Mouse (Mus musculus) bone marrow macrophage, adult 2 months (primary cell): ENCODE measurements around the gene Prrg4. TPM values are rescaled to one million over a fixed set of nuclear protein-coding genes. Genes with fewer than 3 reads are reported as not detected.
"Not testable (repeated sequence)": the region's sequence is repeated elsewhere in the genome, so short reads cannot be mapped to it uniquely, and the experiment has no call there.

Experiments used
- H3K27ac ChIP-seq: 2 replicates; pipeline ENCODE4 v1.5.1; 2012; ENCODE audit warnings: low read depth, low read length; ENCODE audit not compliant: insufficient read depth
- H3K4me1 ChIP-seq: 2 replicates; pipeline ENCODE4 v1.6.1; 2012; ENCODE audit warnings: low read length; ENCODE audit not compliant: control insufficient read depth, insufficient read depth
- H3K4me3 ChIP-seq: 2 replicates; pipeline ENCODE4 v1.5.1; 2012; ENCODE audit warnings: mild to moderate bottlenecking, low read length, moderate library complexity; ENCODE audit not compliant: insufficient read depth
- CTCF ChIP-seq: IDR thresholded peaks from 2 replicates; pipeline ENCODE4 v1.5.1; 2012; ENCODE audit warnings: low read depth, mild to moderate bottlenecking, low read length, moderate library complexity
- POLR2A ChIP-seq: IDR thresholded peaks from 2 replicates; pipeline ENCODE4 v1.6.1; 2012; ENCODE audit warnings: mild to moderate bottlenecking, low read depth, low read length, borderline replicate concordance
- polyA plus RNA-seq: library from polyadenylated mRNA; stranded (reverse); fragments of >200 nt; gene quantifications from 2 replicates; pipeline ENCODE4 v1.2.4, GENCODE M21; 2012; ENCODE audit not compliant: missing spikeins, insufficient read depth, insufficient read length

Prrg4 gene
- polyA plus RNA-seq, 1 experiment: 0.84 TPM

DNA sequence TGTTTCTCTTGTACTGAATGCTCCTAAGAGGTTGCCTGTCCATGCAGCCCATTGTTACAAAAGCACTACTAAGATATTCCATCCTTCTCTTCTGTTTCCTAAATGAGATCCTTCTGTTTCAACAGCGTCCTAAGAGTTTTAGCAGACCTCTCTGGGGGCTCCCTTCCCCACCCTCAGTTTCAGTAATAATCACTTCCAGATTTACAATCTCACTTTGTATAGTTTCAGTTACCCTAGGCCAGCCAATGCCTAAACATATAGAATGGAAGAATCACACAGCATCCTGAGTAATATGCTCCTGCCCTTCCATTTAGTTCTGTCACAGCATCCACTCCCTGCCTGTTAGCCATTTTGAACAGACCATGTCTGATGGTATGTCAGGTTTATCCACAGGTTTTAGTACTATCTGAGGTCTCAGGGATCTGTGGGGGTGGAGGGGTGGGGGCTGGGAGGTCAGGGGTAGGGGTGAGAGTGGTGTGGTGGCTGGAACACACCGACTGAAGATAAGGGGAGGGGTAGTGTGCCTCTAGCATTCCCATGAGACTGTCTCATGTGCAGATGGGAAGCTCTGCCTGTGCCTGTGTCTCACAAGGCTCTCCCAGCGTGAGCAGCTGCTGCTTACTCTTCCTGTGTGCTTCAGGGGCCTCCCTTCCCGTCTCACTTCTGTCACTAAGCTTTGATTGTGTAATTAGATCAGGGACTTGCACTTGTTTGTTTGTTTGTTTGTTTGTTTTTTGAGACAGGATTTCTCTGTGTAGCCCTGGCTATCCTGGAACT is 2.9 kb downstream of the Prrg4 start:
- no peak overlapping the region for H3K4me3 ChIP-seq
- H3K27ac ChIP-seq: no peak overlapping the region
- TF ChIP-seq CTCF: no peak
- no peak for TF ChIP-seq POLR2A
- peaks cover 3% of the 10 kb centered on the region; the same call in 1 of the 2 replicates for H3K4me1 ChIP-seq

DNA sequence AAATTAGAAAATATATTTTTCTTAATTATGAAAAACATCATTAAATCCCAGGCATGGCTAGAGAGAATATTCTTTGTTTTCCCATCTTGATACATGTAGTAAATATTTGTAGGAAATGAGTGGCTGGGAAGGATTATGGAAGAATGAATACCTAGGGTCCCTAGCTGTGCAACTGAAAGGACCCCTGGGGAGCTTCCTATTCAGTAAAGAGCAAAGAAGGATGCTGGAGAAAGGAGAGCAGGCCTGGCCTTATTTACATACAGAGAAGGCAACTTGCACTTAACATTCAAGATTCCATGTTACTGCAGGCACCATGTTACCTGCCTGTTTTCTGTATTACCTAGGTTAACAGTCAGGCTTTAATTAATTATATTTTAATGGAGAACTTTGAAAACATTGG is 7.1 kb downstream of the Prrg4 start:
- no peak for TF ChIP-seq POLR2A
- Histone ChIP-seq H3K4me1 (no peaks in the 10 kb centered on the region), H3K27ac (no peak overlapping the region), H3K4me3 (no peak overlapping the region)

DNA sequence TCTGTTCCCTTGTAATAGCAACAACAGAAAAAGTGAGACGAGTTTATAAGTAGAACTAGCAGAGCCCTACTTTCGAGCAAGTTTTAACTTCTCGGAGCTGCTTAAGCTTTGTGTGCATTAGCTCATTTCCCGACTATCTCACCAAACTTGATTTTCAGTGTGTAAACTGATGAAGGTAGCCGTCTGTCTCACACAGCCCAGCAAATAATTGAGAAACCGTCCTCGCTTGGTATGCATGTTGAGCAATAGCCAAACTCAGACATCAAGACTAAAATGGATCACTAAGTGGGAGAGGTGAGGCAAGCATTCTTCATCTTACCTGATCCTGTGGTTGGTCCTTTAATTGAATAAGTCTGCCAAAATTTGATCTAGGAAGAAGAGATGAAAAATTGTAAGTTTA is 7.9 kb downstream of the Prrg4 start:
- no peaks in the 10 kb centered on the region for H3K4me1 ChIP-seq
- TF ChIP-seq POLR2A: no peak
- TF ChIP-seq CTCF: no peak
- no peak overlapping the region for H3K4me3 ChIP-seq
- H3K27ac ChIP-seq: no peak overlapping the region

DNA sequence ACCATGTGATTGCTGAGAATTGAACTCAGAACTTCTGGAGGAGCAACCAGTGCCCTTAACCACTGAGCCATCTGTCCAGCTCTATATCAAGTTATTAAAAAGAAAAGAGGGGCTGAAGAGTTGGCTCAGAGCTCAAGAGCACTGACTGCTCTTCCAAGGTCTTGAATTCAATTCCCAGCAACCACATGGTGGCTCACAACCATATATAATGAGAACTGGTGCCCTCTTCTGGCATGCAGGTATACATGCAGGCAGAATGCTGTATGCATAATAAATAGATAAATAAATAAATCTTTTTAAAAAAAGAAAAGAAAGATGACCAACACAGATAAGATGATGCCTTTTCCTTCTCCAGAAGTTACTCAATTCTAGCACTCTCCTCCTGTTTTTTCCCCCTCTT is 8.7 kb downstream of the Prrg4 start:
- Histone ChIP-seq H3K4me1 (no peaks in the 10 kb centered on the region), H3K27ac (no peak overlapping the region), H3K4me3 (no peak overlapping the region)
- TF ChIP-seq CTCF (no peak), POLR2A (no peak)

DNA sequence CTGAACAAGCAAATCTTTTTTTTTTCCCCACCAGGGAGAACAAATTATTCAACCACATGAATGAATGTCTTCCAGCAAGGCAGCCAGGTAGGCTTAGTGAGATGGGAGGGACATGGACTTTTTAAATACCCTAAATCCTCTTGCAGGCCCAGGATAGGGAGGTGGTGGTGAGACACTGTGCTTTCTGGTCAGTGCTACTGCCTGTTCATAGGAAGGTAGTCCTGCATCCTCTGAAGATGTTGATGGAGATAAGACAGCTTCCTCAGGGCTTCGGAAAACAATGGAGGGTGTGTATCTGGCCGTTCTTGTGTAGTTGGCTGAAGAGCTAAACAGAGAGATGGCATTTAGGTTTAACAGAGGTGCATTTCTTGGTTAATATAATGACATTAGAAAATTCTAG is 17.2 kb downstream of the Prrg4 start:
- Histone ChIP-seq H3K4me1 (no peaks in the 10 kb centered on the region), H3K27ac (no peak overlapping the region), H3K4me3 (no peak overlapping the region)
- TF ChIP-seq POLR2A (no peak), CTCF (no peak)

DNA sequence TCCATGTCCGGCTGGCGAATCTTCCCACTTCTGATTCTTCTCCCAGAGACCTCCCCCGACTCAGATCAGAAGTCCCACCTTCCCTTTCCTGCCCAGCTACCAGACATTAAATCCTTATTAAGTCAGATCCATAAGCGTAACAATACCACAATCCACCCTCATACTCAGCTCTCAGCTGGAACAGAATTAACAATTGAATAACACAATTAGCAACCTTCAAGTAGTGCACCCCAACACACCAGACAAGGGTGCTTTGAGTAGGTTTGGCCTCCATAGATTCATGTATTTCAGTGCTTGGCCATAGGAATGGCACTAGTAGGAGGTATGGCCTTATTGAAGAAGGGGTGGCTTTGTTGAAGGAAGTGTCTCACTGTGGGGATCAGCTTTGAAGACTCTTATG is 23.5 kb downstream of the Prrg4 start:
- Histone ChIP-seq H3K4me1 (no peaks in the 10 kb centered on the region), H3K4me3 (no peak overlapping the region), H3K27ac (no peak overlapping the region)
- TF ChIP-seq POLR2A: no peak
- TF ChIP-seq CTCF: no peak

DNA sequence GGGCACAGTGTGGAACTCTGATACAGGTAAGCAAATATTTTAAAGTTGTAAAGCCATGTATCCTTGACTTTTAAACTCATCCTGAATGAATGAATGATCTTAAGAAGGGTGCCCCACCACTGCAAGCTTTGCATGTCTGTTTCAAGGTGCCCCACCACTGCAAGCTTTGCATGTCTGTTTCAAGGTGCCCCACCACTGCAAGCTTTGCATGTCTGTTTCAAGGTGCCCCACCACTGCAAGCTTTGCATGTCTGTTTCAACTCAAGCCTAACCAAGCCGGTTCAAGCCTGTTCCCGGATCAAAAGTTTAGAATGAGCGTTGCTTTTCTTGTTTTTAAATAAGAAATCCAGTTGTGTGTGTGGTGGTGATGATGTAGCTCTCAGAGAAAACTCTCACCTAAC is 30.9 kb downstream of the Prrg4 start:
- not testable (repeated sequence) for H3K4me3 ChIP-seq, H3K4me1 ChIP-seq, H3K27ac ChIP-seq

DNA sequence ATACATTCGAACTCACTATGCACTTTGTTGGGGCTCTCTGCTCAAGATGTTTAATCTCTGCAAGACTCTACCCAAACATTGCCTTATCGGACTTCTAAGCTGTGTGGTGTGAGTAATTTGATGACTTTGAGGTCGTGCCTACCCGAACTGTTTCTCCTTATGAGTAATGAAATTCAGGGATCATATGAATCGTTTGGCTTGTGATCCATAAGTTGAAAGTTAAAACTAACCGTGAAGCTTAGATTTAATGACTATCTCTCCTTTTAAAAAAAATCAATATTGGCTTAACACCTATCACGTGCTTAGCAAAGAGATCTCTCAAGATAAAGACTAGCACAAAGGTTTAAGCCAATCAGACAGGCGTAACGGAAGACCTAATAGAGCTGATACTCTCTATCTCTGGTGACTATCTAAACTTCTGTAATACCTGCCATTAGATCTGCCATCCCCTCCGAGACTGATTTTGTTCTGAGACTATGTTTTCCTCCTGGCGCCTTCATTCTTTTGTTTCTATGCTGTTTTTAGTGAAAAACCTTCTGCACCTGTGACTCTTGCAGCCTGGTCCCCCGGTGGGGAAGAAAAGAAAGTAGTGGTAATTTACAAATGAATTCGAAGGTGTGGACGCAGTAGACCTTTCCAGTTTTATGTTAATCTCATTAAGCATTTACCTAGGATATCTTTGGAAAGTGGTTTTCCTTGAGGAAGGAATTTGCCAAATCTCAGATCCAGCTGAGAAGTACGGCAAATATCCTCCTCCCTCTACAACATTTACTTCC is 31.9 kb downstream of the Prrg4 start:
- Histone ChIP-seq H3K4me3 (peak overlapping the region; percentile 80), H3K4me1 (peaks cover 3% of the 10 kb centered on the region), H3K27ac (peak overlapping the region; percentile 79; the same call in 1 of the 2 replicates)
- TF ChIP-seq POLR2A: no peak
- TF ChIP-seq CTCF: no peak

DNA sequence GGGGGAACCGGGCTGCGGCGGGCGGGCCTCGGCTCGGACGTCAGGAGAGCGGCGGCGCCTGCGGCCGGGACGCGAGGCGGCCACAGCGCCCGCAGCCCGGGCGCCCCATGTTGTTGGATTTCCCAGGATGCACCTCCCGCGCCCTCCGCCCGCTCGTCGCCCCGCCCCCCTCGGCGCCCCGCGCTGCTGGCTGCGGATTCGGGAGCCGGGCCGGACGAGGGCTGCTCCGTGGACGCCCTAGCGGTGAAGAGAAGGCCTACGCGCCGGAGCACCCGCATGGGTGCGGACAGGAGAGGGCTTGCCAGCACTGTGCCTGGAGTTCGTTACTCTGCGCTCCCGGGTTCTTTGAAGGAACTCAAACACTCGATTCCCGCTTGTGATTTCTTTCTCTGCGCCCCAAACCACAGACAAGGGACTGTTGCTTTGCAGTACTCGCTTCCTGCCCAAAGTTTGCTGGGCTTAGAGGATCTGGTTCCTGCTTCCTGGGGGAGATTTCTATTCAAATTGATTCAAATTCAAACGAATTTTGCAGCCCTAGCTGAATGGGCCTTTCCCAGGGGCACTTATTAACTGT is 32.7 kb downstream of the Prrg4 start:
- TF ChIP-seq POLR2A (peak; percentile 41; the same call in 1 of the 2 replicates), CTCF (no peak)
- peaks cover 3% of the 10 kb centered on the region for H3K4me1 ChIP-seq
- H3K27ac ChIP-seq: peak overlapping the region; percentile 79
- peak overlapping the region; percentile 80 for H3K4me3 ChIP-seq

DNA sequence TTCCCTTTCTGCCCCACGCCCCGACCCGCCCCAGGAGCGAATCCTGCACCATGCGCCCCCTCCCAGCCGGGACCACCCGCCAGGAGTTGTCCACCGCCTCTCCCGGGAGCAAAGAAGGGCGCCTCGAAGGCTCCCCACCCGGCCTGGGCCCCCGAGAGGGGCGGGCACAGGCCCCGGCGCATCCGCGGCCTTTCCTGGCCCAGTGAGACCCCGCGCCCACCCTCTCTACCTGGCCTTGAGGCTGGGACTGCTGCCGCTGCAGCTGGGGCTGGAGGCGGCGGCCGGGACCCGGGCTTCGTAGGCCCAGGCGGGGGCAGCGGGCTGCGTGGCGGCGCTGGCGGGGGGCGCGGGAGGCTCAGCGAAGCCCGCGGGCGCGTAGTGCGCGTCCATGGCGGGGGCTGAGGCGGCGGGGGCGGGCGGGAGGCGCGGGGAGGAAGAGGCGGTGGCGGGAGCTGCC is 33.3 kb downstream of the Prrg4 start, which contains the start of gene Qser1:
TSS of gene Qser1 (minus strand) at position 390 of the 457 bp plus-strand sequence.
- no peak for TF ChIP-seq POLR2A
- TF ChIP-seq CTCF: no peak
- Histone ChIP-seq H3K27ac (peak within 1 kb of the TSS; percentile 79), H3K4me3 (peak within 1 kb of the TSS; percentile 80), H3K4me1 (peaks cover 3% of the 10 kb centered on the region)
